Mouse (Mus musculus) gonadal fat pad, adult 2 months (tissue): ENCODE results near the gene Rln1. TPM values are rescaled to one million over a fixed set of nuclear protein-coding genes. Genes with fewer than 3 reads are reported as not detected.

Source experiments
- DNase-seq: peaks from one replicate; pipeline ENCODE4 v3.0.0-alpha.2; 2012; ENCODE audit warnings: low read depth
- polyA plus RNA-seq: library from polyadenylated mRNA; depleted of rRNA; stranded (reverse); fragments of >200 nt; gene quantifications from 2 replicates; pipeline ENCODE4 v1.2.3, GENCODE M21; 2012; rRNA removed

Rln1 gene
- polyA plus RNA-seq, result not detected in 2 replicates

DNA sequence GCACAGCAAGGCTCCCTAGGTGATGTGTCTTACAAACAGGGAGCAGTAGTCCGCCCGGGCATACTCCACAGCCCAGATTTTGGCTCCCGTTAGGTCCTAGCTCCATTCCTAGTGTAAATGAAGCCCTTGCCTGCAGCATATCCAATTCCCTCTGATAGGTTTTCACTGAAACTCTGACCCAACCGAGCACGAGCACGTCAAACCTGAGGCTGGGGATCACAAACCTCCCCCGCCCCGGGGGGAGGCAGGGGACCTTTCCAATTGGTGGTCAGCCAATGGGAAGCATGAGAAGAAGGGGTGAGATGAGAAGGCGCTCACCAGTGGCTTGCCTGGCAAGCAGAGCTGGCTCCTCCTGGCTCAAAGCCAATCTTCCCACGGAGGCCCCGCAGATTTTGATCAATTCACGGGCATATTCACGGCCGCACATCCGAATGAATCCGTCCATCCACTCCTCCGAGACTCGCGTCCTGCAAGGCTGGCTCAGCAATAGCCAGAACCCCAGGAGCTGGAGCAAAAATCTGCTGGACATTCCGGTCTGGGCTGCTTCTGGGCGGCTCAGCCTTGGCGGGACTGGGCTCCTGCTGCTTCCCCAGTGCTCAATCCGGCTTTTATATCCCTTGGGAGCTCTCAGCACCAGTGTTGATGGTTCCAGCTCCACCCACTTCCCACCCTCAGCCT, at the start of gene Rln1:
TSS of gene Rln1 (minus strand) at position 603 of the 678 bp plus-strand sequence.
- no peak for DNase-seq

DNA sequence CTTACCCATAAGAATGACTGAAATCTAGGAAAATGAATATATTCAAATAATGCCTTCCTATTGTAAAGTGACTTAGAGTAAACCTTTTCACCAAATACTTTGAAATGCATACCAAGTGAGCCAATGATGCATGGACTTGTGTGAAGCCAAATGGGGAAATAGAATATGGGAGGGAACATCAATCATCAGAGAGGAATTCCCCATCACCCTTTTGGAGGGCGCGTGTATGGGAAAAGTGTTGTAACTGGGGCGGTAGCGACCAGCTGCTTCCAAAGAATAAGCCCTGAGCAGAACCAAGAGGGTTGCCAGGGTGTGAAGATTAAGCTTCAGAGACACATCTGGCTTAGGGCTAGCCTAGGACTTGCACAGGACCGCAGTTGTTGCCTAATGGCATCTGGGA, 48.9 kb upstream of the Rln1 start:
- no peak for DNase-seq

DNA sequence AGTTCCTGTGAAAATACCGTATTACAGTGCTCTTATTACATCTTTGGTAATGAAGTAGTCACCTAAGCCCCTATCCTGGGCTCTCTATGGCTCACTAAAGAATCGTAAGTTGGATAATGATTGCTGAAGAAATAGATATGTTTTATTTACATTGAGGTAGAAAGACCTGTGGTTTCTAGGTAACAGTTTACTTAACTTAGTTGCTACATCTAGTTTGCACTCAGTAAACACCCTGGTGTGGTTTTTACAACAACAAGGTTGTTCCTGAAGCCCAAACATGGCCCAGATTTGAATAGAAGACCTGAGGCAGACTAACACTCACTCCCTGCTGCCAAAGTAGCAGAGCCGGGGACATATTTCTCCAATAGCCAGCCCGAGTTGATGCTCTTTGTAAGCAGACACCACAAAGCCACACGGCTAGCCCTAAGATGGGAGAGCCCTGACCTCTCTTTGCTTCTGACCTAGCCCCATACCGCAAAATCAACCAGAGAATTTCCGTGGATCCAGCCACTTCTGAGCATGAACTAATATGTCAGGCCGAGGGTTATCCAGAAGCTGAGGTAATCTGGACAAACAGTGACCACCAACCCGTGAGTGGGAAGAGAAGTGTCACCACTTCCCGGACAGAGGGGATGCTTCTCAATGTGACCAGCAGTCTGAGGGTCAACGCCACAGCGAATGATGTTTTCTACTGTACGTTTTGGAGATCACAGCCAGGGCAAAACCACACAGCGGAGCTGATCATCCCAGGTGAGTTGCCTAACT, 45.6 kb upstream of the Rln1 start:
- no peak for DNase-seq

DNA sequence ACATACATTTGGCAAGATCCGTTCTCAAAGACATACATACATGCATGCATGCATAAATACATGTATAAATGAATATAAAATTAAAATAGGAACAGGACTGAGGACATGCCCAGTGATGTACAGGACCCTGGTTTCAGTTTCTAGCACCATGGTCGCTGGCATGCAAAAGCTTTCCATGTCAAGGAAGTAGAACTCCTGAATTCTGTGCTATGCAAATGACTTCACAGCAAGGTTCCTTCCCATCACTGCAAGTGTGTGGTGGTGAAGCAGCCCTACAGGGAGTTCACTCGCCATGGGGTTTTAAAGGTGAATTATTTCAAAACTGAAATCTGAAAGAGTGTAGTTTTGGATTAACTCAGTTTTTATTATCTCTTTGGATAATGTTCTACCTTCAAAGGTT, 41.9 kb upstream of the Rln1 start:
- DNase-seq, result no peak

GRCm38 (mm10) chr19:29374947-29375346, 40.5 kb upstream of the Rln1 start:
- no peak for DNase-seq

DNA sequence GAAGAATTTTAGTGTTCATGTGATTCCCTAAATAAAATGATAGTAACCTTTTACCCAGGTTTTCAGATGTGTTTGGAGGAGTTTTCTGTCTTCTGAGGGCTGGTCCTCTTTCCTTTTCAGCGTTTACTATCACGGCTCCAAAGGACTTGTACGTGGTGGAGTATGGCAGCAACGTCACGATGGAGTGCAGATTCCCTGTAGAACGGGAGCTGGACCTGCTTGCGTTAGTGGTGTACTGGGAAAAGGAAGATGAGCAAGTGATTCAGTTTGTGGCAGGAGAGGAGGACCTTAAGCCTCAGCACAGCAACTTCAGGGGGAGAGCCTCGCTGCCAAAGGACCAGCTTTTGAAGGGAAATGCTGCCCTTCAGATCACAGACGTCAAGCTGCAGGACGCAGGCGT, 39.0 kb upstream of the Rln1 start:
- DNase-seq, result no peak

GRCm38 (mm10) chr19:29372621-29373020, 38.2 kb upstream of the Rln1 start:
- no peak for DNase-seq

DNA sequence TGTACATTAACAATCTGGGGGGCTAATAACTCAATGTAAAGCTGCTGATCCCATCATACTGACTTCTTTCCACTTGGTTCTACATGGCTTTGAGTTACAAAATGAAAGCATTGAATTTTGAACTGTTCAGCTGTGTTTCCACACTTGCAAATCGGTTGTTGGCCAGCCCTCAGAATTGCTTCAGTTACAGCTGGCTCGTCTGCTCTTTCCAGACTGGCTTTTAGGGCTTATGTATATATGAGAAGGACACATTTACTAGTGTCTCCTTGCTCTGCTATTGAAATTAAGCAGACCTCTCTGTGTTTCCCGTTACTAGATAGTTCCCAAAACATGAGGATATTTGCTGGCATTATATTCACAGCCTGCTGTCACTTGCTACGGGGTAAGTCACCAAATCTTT, 37.7 kb upstream of the Rln1 start:
- no peak for DNase-seq

DNA sequence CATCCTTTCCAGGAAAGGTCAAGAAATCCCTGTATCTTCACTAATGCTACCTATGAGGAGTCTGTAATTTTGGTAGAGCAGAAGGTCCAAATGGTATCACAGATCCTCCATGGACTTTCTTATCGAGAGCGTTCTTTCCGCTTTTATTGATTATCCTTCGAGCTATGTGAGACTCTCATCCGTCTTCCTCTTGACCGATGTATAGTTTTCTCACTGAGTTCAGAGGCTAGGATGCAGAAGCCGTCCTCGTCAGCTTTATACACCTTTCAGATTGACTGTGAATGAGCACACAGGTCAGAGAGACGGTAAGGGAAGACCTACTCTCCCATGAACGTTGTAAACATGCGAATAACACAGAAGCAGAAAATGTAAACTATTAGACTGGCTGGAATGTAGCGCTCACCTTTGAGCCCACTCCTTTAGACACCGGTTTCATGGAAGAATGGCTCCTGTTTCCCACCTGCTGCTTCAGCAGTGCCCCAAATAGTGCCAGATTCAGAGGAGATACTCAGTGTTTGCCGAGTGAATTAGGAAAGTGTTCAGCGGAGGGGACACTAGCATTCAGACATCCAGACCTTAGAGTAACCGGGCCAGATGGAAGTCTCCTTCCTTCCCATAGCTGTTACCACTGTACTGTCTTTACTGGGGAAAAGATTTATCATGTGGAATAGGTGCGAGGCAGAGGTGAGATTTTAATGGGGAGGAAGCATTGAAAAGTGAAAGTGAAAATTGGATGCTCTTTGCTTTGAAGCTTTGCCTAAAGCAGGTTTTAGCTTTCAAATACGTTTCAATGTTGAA, 37.0 kb upstream of the Rln1 start:
- no peak for DNase-seq

DNA sequence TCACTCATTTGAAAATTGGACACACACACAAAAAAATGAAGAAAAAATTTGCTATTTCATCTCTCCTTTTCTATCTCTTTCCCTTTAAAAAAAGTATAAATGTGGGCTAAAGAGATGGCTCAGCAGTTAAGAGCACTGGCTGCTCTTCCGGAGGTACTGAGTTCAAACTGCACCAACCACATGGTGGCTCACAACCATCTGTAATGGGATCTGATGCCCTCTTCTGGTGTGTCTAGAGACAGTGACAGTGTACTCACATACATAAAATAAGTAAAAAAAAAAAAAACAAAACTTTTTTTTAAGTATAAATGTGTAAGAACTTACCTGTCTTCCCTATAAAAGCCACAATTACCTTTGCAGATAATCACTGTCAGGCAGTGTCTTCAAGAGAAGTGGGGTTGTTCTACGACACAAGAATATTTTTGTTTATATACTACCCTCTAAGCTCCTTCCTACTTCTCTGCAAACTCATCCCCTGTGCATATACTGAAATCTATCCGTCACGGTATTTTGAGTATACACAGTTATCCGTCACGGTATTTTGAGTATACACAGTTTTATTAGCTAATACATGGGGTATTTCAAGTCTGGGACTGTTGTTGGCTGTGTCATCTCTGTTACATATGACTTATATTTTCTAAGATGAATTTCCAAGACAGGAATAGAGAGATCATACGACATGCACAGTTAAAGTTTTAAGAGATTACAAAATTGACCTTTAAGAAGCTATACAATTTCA, 36.2 kb upstream of the Rln1 start:
- DNase-seq, result no peak

GRCm38 (mm10) chr19:29370112-29370511, 35.6 kb upstream of the Rln1 start:
- DNase-seq, result no peak

DNA sequence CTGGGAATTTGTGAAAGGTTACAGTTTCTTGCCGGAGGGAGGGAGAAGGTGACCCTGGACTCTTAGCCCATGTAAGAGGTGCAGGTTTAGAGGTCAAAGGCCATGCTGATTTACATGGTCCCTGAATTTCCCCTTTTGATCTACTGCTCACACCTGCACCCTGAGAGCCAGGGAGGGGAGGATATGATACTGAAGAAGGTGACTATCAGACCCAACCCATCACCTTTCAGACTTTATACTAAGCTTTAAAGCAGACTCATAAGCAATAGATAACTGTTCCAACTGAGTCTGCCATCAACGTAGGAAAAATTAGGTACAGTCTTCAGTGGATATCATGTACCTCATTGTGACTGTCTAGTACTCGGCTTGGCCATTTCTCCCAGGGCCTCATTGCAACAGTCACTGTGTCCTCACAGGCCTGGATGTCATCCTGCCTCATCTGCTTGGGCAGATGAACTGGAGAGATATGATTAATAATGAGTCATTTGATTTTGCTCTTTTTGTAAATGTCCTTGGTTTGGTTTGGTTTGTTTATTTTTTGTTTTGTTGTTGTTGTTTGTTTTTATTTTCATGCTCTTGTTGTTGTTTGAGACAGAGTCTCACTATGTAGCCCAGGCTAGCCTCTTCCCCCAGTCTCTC, 34.3 kb upstream of the Rln1 start:
- no peak for DNase-seq

- DNase-seq, result no peak
These were observed 33.6 kb upstream of the Rln1 start for GRCm38 (mm10) chr19:29368041-29368440.

DNA sequence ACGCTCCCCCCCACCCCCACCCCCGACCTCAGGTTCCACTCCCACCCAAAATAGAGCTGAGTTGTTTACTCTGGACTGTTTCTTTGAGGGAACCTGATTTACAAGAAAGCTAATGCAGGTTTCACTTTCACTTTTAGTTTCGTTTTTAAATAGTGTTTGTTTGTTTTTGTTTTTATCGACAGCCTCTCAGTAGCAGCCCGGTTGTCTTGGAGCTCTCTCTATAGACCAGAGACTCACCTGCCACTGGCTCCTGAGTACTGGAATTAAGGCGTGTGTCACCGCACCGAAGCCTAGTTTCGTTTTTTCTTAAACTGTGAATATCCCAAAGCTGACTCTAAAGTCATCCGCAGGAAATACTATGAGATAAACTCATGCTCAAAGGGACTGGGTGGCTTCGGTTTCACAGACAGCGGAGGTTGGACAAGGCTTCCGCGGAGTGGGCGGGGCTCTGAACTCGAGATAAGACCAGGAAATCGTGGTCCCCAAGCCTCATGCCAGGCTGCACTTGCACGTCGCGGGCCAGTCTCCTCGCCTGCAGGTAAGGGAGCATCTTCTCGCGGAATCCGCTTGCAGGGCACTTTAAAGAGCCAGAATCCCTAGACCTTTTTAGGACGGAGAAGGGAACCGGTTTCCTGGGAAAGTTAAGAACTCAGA, 32.6 kb upstream of the Rln1 start, which contains the start of the genes Plgrkt and Cd274:
TSS of gene Plgrkt (minus strand) at position 422 of the 654 bp plus-strand sequence.
TSS of gene Cd274 (plus strand) at position 487 of the 654 bp plus-strand sequence.
- no peak for DNase-seq

DNA sequence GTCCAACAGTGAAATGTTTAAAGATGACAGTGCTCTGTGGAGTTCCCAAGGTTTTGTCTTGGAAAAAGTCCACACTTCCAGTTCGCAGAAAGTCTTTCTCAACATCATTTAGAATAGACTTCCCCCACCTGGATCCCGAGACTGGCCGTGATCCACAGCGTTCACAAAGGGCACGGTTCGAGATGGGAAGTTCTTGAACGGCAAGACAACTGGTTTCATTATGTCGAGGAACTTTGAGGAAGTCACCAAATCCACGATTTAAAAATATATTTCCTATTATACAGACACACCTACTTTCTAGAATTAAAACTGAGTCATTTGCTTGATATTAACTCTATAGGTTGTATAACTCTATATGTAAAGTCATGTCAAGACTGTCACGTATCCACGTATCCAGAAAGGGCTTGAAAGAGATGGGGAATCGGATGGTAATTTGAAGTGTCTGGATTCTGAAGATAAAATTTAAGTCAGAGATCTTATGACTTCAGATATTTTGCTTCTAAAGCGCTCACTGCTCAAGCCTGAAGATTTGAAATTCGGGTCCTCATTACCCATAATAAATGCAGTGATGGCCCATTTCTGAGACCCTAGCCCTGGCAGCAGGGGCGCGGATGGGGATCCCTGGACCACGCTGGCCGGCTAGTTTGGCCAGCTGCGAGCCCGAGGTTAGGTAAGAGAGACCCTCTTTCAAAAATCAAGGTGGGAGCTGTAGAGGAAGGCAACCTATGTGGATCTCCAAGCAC, 31.9 kb upstream of the Rln1 start:
- no peak for DNase-seq

GRCm38 (mm10) chr19:29365105-29365504, 30.6 kb upstream of the Rln1 start:
- DNase-seq, result no peak

DNA sequence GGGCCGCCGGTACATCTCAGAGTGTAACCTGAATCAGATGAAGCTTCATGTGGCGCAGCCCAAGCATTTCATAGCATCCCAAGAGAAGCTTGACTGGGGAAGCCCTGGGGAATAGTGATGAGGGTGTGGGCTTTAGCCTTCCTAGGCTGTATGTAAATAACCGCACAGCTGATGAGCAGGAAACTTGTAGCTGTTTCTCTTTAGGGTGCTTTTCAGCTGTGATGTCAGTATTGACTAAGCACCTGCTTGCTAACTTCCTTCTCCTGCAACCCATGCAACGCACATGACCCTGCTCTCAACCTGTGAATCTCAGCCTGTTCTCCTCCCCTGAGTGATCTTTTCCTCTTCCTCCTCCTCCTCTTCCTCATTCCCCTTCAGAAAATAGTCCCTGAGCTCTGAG, 29.6 kb upstream of the Rln1 start:
- DNase-seq, result no peak

- DNase-seq, result no peak
These were observed 29.1 kb upstream of the Rln1 start for GRCm38 (mm10) chr19:29363557-29363956.

DNA sequence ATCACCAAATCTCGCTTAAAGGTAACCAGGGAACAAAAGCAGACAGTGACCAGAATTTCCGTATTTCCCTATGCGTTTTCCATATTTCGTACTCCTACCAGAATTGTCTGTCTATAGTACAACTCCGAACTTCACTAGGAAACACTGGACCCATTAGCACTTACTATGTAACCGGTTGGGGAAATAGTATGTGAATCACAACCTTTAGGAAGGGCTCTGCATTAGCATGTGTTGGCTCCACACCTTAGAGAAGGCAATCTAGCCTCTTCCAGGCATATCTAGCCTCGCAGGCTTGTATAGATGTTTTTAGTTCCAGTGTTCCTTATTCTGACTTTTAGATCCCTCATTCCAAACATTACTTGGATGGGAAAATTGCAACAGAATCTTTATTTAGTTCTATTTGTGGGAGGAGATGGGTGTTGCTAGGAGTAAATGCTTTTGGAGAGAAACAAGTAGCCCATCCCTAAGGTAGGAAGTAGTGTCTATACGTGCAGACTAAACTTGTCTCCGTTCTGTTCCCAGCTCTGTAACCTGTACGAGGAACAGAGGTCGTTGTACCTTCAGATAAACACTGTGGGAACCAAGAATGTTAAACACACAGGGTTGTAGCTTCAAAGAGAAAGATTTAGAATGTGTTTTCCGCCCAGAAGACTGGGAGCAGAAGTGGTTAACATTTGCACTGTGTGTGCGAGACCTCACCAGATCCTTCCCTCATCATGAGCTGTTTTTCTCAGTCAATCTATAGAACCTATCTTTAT, 27.9 kb upstream of the Rln1 start:
- no peak for DNase-seq
